Mouse (Mus musculus) limb, embryonic 11.5 days (tissue): Measurements from ENCODE around the gene Atp9a. TPM values are rescaled to one million over a fixed set of nuclear protein-coding genes. Genes with fewer than 3 reads are reported as not detected.

Experiments used
- ATAC-seq: fragments of 200-750 bp; cut with Nextera tagmentation; 2 replicates; pipeline ENCODE4 v1.8.0; 2017; ENCODE audit warnings: low read depth; ENCODE audit not compliant: insufficient number of reproducible peaks, low FRiP score, low TSS enrichment
- DNase-seq: peaks from one replicate; pipeline ENCODE4 v3.0.0-alpha.2; 2015; ENCODE audit warnings: low spot score
- H3K27ac ChIP-seq: fragments of 300-500 bp; sonication (generic); replicated peaks from 2 replicates; pipeline ENCODE4 v1.5.1; 2014; ENCODE audit warnings: low read depth, mild to moderate bottlenecking, low read length
- H3K27me3 ChIP-seq: fragments of 300-500 bp; sonication (generic); 2 replicates; pipeline ENCODE4 v1.6.1; 2014; ENCODE audit warnings: mild to moderate bottlenecking, low read length, mixed read lengths; ENCODE audit not compliant: control insufficient read depth, insufficient read depth
- H3K36me3 ChIP-seq: fragments of 300-500 bp; sonication (generic); 2 replicates; pipeline ENCODE4 v1.6.1; 2014; ENCODE audit warnings: mild to moderate bottlenecking, low read length, moderate library complexity, mixed read lengths; ENCODE audit not compliant: control insufficient read depth, insufficient read depth
- H3K4me1 ChIP-seq: fragments of 300-500 bp; sonication (generic); 2 replicates; pipeline ENCODE4 v1.6.1; 2014; ENCODE audit warnings: low read length, mixed read lengths; ENCODE audit not compliant: control insufficient read depth, insufficient read depth
- H3K4me2 ChIP-seq: fragments of 300-500 bp; sonication (generic); 2 replicates; pipeline ENCODE4 v1.6.1; 2014; ENCODE audit warnings: low read depth, mild to moderate bottlenecking, moderate library complexity; ENCODE audit not compliant: severe bottlenecking
- H3K4me3 ChIP-seq: fragments of 300-500 bp; sonication (generic); 2 replicates; pipeline ENCODE4 v1.5.1; 2014; ENCODE audit warnings: low read depth, low read length
- H3K9ac ChIP-seq: fragments of 300-500 bp; sonication (generic); 2 replicates; pipeline ENCODE4 v1.6.1; 2014; ENCODE audit warnings: mild to moderate bottlenecking, low read length
- H3K9me3 ChIP-seq: fragments of 300-500 bp; sonication (generic); 2 replicates; pipeline ENCODE4 v1.6.1; 2016; ENCODE audit warnings: low read length; ENCODE audit not compliant: control insufficient read depth
- WGBS: fragments of 180-500 bp; shearing (Covaris S2); extraction: QIAGEN DNeasy Blood & Tissue Kit; methylation state at CpG from one replicate; pipeline ENCODE4 v1.1.7; 2014; 5-methylcytosine and 5-hydroxymethylcytosine counted together
- polyA plus RNA-seq: library from polyadenylated mRNA; unstranded; fragments of >200 nt; fragmentation: Nextera tagmentation; extraction: Ambion mirVana; gene quantifications from 2 replicates; pipeline ENCODE4 v1.2.1, GENCODE M21; 2014

Gene Atp9a
- polyA plus RNA-seq, 1 experiment from 2014 or later, result 7.0 TPM

DNA sequence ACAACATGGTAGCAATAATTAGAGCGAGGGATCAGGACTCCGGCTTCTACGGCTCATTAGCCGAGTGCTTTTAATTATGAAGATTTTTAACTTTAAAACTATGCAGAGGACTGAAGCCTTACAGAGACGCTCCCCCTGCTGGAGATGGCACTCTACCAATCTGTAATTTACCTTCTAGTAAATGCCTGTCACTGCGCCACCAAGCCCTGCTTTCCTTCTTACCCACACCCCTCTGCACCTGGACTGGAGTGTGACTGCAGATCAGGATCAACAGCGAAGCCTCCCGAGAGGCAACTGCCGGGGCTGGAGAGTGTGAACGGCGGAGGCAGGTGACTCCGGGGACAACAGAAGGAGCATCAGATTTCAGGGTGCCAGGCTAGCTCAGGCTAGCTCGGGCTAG lies 72.4 kb downstream of the Atp9a start:
- Histone ChIP-seq H3K4me2 (no peak overlapping the region), H3K4me3 (no peak overlapping the region), H3K4me1 (peaks cover 10% of the 10 kb centered on the region; the same call in 1 of the 2 replicates), H3K27me3 (no peaks in the 10 kb centered on the region), H3K36me3 (no peaks in the 10 kb centered on the region), H3K9me3 (no peaks in the 10 kb centered on the region), H3K27ac (0 out of 2 replicates have a peak overlapping the region, but pooled peaks have one; percentile 12), H3K9ac (no peak overlapping the region)
- DNase-seq (peak; percentile 53), ATAC-seq (no peak)
- WGBS, result 16% methylated on average over 13 of the region's 13 CpGs

DNA sequence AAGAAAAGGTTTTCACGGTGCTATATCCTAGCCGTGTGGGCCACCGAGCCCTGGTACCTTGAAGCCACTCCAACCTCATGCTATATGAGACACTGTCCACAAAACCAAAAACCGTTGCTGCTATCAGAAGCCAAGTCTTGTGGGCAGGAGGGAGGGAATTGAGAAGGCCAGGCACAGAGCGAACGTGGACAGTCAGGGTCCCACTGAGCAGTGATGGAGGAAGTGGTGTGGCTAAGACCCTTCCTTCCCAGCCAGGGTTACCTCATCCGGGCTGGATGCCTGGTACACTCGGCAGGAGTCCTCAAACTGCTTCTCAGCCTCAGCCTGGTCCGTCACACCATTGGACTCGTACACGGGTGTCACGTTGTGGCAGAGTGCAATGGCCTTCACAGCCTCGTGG lies 74.5 kb downstream of the Atp9a start:
- no peak overlapping the region for H3K9ac ChIP-seq
- H3K4me1 ChIP-seq, result peaks cover 10% of the 10 kb centered on the region; the same call in 1 of the 2 replicates
- H3K27ac ChIP-seq, result no peak overlapping the region
- H3K36me3 ChIP-seq, result no peaks in the 10 kb centered on the region
- H3K4me3 ChIP-seq, result no peak overlapping the region
- DNase-seq (no peak), ATAC-seq (no peak)
- H3K27me3 ChIP-seq, result no peaks in the 10 kb centered on the region
- no peak overlapping the region for H3K4me2 ChIP-seq
- WGBS, result 89% methylated on average over 13 of the region's 13 CpGs
- no peaks in the 10 kb centered on the region for H3K9me3 ChIP-seq

DNA sequence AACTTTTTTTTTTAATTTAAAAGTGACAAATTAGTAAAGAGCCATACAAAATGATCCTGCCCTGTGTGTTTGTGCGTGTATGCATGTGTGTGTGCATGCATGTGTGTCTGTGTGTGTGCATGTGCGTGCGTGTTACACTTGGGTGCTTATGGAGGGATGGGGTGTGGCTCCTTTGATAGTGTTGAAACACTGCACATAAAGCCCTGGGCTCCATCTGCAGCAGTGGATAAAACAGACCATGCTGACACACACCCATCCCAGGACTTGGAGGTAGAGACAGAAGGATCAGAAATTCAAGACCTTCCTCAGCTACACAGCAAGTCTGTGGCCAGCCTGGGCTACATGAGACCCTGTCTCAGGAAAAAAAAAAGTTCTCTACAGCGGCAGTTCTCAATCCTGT lies 76.5 kb downstream of the Atp9a start:
- WGBS, result 88% methylated on average over 4 of the region's 4 CpGs
- H3K4me1 ChIP-seq, result peaks cover 10% of the 10 kb centered on the region; the same call in 1 of the 2 replicates
- H3K4me2 ChIP-seq, result no peak overlapping the region
- DNase-seq, result no peak
- H3K9ac ChIP-seq, result no peak overlapping the region
- no peaks in the 10 kb centered on the region for H3K9me3 ChIP-seq
- H3K27ac ChIP-seq, result no peak overlapping the region
- no peaks in the 10 kb centered on the region for H3K36me3 ChIP-seq
- no peak overlapping the region for H3K4me3 ChIP-seq
- H3K27me3 ChIP-seq, result no peaks in the 10 kb centered on the region
- ATAC-seq, result no peak

DNA sequence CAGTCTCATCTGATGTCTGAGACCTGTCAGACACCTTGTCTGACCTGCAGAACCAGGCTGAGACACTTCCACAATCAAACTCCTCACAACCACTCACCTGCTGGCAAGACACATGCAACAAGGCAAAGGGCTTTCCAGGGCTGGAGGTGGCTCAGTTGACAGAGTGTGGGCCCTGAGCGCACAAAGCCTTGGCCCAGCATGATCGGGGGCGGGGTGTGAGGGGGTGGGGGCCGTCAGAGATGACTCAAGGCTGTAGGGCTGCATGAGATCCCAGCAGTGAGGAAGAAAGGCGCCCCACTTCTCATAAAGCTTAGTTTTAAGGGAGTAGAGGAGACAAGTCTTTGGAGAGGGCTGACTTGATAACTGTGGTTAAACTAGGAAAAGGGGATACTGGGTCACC lies 78.5 kb downstream of the Atp9a start:
- ATAC-seq, result no peak
- DNase-seq, result no peak
- Histone ChIP-seq H3K9ac (no peak overlapping the region), H3K27ac (no peak overlapping the region), H3K27me3 (no peaks in the 10 kb centered on the region), H3K36me3 (no peaks in the 10 kb centered on the region), H3K4me2 (no peak overlapping the region), H3K4me3 (no peak overlapping the region), H3K9me3 (no peaks in the 10 kb centered on the region), H3K4me1 (peaks cover 5% of the 10 kb centered on the region; the same call in 1 of the 2 replicates)
- 72% methylated on average over 5 of the region's 5 CpGs for WGBS

DNA sequence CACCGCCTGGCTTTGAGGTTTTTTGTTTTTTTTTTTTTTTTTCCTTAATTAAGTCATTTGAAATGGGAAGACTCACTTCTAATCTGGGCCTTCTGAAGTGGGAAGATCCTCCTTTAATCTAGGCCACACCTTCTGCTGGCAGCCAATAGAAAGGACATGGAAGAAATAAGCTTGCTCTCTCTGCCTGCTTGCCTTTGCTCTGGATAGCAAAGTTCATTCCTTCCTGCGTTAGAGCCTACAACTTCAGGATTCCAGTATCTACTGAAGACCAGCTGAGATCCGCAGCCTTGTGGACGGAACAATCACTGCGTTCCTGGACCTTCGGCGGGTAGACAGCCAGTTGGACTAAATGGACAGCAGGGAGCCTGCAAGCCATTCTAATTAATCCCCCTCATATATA lies 79.0 kb downstream of the Atp9a start:
- peaks cover 5% of the 10 kb centered on the region; the same call in 1 of the 2 replicates for H3K4me1 ChIP-seq
- no peaks in the 10 kb centered on the region for H3K36me3 ChIP-seq
- ATAC-seq, result no peak
- H3K9ac ChIP-seq, result no peak overlapping the region
- H3K27me3 ChIP-seq, result no peaks in the 10 kb centered on the region
- no peak overlapping the region for H3K27ac ChIP-seq
- no peak for DNase-seq
- H3K4me2 ChIP-seq, result no peak overlapping the region
- H3K4me3 ChIP-seq, result no peak overlapping the region
- H3K9me3 ChIP-seq, result no peaks in the 10 kb centered on the region
- WGBS, result 76% methylated on average over 7 of the region's 7 CpGs

DNA sequence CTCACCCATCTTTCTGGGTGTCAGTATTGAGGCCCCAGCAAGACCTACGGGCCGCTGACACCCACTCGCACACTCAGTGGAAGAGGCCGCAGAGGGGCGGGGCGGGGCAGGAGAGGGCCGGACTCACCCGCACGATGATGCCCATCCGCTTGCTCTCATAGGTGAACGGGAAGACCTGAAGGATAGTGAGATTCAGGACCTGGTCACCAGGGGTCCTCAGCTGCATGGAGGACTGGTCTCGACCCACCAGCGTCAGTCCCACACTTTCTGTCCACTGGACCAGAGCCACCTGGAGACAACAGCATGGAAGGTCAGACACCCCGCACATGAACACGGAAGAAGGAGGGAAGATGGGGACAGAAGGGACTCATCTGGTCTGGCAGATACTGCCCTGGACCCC lies 80.4 kb downstream of the Atp9a start:
- H3K9ac ChIP-seq, result no peak overlapping the region
- no peaks in the 10 kb centered on the region for H3K36me3 ChIP-seq
- no peak overlapping the region for H3K4me3 ChIP-seq
- no peaks in the 10 kb centered on the region for H3K9me3 ChIP-seq
- ATAC-seq (no peak), DNase-seq (no peak)
- H3K27ac ChIP-seq, result no peak overlapping the region
- WGBS, result 55% methylated on average over 15 of the region's 15 CpGs
- no peaks in the 10 kb centered on the region for H3K27me3 ChIP-seq
- no peak overlapping the region for H3K4me2 ChIP-seq
- peaks cover 5% of the 10 kb centered on the region; the same call in 1 of the 2 replicates for H3K4me1 ChIP-seq

DNA sequence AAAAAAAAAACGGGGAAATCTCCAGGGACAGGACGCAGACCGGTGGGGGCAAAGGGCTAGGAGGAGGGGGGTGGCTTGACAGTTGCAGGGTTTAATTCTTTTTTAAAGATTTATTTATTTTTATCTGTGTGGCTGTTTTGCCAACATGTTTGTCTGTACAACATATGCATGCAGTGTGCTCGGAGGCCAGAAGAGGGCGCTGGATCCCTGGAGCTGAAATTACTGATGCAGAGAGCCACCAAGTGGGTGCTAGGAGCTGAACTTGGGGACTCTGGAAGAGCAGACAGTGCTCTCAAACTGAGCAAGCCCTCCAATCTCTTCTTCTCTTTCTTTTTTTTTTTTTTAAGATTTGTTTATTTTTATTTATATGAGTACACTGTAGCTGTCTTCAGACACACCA lies 81.9 kb downstream of the Atp9a start:
- no peak for ATAC-seq
- Histone ChIP-seq H3K27ac (no peak overlapping the region), H3K9ac (no peak overlapping the region), H3K36me3 (no peaks in the 10 kb centered on the region), H3K9me3 (no peaks in the 10 kb centered on the region), H3K4me2 (no peak overlapping the region), H3K27me3 (no peaks in the 10 kb centered on the region), H3K4me3 (no peak overlapping the region), H3K4me1 (no peaks in the 10 kb centered on the region)
- no peak for DNase-seq
- WGBS, result 63% methylated on average over 5 of the region's 5 CpGs

DNA sequence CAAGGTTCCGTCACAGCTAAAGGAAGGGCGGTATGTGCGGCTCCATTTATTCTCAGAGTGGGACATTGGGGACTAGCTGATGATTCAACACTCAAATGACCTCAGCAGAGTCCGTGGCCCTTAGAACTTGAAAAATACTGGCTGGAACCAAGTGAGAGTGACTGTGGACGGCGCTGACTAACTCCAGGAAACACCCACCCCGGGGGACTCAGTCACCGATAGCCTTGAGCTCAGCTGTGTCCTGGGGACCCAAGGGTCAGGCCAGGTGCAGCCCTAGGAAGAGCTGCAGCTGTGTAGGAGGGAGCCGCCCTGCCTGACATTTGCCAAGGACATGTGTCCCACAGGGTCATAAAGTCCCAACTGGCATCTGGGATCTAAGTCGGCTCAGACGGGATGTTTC lies 83.7 kb downstream of the Atp9a start:
- no peak overlapping the region for H3K4me2 ChIP-seq
- no peak for ATAC-seq
- WGBS, result 79% methylated on average over 11 of the region's 11 CpGs
- no peaks in the 10 kb centered on the region for H3K27me3 ChIP-seq
- no peak overlapping the region for H3K9ac ChIP-seq
- H3K4me3 ChIP-seq, result no peak overlapping the region
- no peak overlapping the region for H3K27ac ChIP-seq
- DNase-seq, result no peak
- 0 out of 2 replicates have a peak, but pooled peaks cover 3% of the 10 kb centered on the region for H3K4me1 ChIP-seq
- H3K36me3 ChIP-seq, result no peaks in the 10 kb centered on the region
- H3K9me3 ChIP-seq, result no peaks in the 10 kb centered on the region
